Mouse (Mus musculus): ENCODE results near the gene Ski.
A peak's percentile ranks its signal among the peaks of the same experiment; 100 is the strongest.

Gene Ski

GRCm38 (mm10) chr4:155234371-155235310 is 12.2 kb upstream of the Ski start:
- DNase-seq: peak in 1 of 2 experiments; percentile 52

GRCm38 (mm10) chr4:155233878-155234277 is 11.5 kb upstream of the Ski start:
- peak in 1 of 2 experiments; percentile 64 for DNase-seq

GRCm38 (mm10) chr4:155228461-155228860 is 6.1 kb upstream of the Ski start:
- DNase-seq: no peak

GRCm38 (mm10) chr4:155227986-155228385 is 5.6 kb upstream of the Ski start:
- no peak for DNase-seq

- no peak for DNase-seq
These were observed 3.5 kb upstream of the Ski start for GRCm38 (mm10) chr4:155225918-155226317.

GRCm38 (mm10) chr4:155223594-155224528 is 1.5 kb upstream of the Ski start:
- no peak for DNase-seq

- DNase-seq: peak; percentile 100
These were observed 625 bp upstream of the Ski start for GRCm38 (mm10) chr4:155222841-155223593.

GRCm38 (mm10) chr4:155221599-155222551 is 517 bp downstream of the Ski start:
- peak; percentile 92 to 93 for DNase-seq

- no peak for DNase-seq
These were observed 1.3 kb downstream of the Ski start for GRCm38 (mm10) chr4:155221106-155221505.

GRCm38 (mm10) chr4:155220213-155221100 is 1.9 kb downstream of the Ski start:
- peak; percentile 78 to 79 for DNase-seq

GRCm38 (mm10) chr4:155219271-155220212 is 2.9 kb downstream of the Ski start:
- DNase-seq: no peak

GRCm38 (mm10) chr4:155218104-155218732 is 4.2 kb downstream of the Ski start:
- DNase-seq: no peak

- peak in 1 of 2 experiments; percentile 50 for DNase-seq
These were observed 4.9 kb downstream of the Ski start for GRCm38 (mm10) chr4:155217241-155218103.

GRCm38 (mm10) chr4:155215773-155216630 is 6.4 kb downstream of the Ski start:
- DNase-seq: no peak

GRCm38 (mm10) chr4:155215203-155215602 is 7.2 kb downstream of the Ski start:
- DNase-seq: peak in 1 of 2 experiments; percentile 41

- DNase-seq: peak in 1 of 2 experiments; percentile 11
These were observed 7.6 kb downstream of the Ski start for GRCm38 (mm10) chr4:155214793-155215192.

Measured in cerebellum, postnatal 10 days (tissue).